26 mouse cellular contexts compared by ENCODE assay signal in the genomic region with DNA sequence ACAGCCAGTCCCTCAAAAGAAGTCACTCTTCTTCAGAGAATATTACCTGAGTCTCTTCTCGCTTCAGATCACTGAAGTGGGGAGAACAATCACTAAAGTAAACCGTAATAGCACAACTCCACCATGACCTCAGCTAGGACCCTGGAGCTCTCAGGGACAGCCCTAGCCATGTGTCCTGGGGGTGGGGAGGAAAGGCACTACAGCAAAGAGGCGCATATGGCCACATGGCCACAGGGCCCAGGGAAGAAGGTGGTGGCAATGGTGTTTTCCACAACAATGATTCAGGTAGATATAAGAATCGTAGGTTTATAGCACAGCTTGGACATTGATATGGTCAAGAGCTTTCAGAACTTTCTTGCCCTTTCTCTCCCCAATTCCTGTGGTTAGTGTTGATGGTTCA. TPM values are rescaled to one million over a fixed set of nuclear protein-coding genes. Genes with fewer than 3 reads are reported as not detected.
"Had no signal": no experiment of that assay in that cellular context is flagged by ENCODE, and none has a peak within 500 bp of the region (broad histone marks: within the 10 kb centered on the region; RNA-seq: fewer than 3 reads in every experiment).

No protein-coding gene starts in this region.

- H3K36me3 ChIP-seq: embryonic facial prominence, embryonic 10.5 days; embryonic facial prominence, embryonic 12.5 days; embryonic facial prominence, embryonic 13.5 days; embryonic facial prominence, embryonic 15.5 days; forebrain, embryonic 10.5 days; forebrain, embryonic 12.5 days; forebrain, embryonic 15.5 days had no signal

- H3K4me1 ChIP-seq: embryonic facial prominence, embryonic 15.5 days; forebrain, embryonic 12.5 days; forebrain, embryonic 13.5 days; forebrain, embryonic 15.5 days had no signal

- H3K27ac ChIP-seq: embryonic facial prominence, embryonic 10.5 days; embryonic facial prominence, embryonic 12.5 days; embryonic facial prominence, embryonic 13.5 days; embryonic facial prominence, embryonic 15.5 days; forebrain, embryonic 10.5 days; forebrain, embryonic 12.5 days; forebrain, embryonic 13.5 days; forebrain, embryonic 15.5 days; gastrocnemius, adult 2 months; heart, adult 2 months had no signal

- H3K9ac ChIP-seq: embryonic facial prominence, embryonic 12.5 days; embryonic facial prominence, embryonic 13.5 days; embryonic facial prominence, embryonic 15.5 days; forebrain, embryonic 12.5 days; forebrain, embryonic 13.5 days; forebrain, embryonic 15.5 days; forebrain, postnatal 0 days had no signal

- H3K9me3 ChIP-seq: embryonic facial prominence, embryonic 10.5 days; embryonic facial prominence, embryonic 12.5 days; embryonic facial prominence, embryonic 13.5 days; embryonic facial prominence, embryonic 15.5 days; forebrain, embryonic 10.5 days; forebrain, embryonic 12.5 days; forebrain, embryonic 13.5 days; forebrain, embryonic 15.5 days had no signal

- H3K4me3 ChIP-seq: embryonic facial prominence, embryonic 10.5 days; embryonic facial prominence, embryonic 12.5 days; embryonic facial prominence, embryonic 13.5 days; embryonic facial prominence, embryonic 15.5 days; erythroblast, embryonic 14.5 days; forebrain, embryonic 10.5 days; forebrain, embryonic 12.5 days; forebrain, embryonic 13.5 days; forebrain, embryonic 15.5 days; gastrocnemius, adult 2 months; heart, adult 2 months had no signal

- H3K27me3 ChIP-seq: embryonic facial prominence, embryonic 12.5 days; embryonic facial prominence, embryonic 13.5 days; embryonic facial prominence, embryonic 15.5 days; forebrain, embryonic 12.5 days; forebrain, embryonic 13.5 days; forebrain, embryonic 15.5 days had no signal

- DNase-seq: cerebellum, adult 9-10 months; cerebellum, adult 9-11 months; cerebellum, postnatal 10 days; cerebellum, postnatal 14 days; cerebellum, postnatal 25 days; cerebellum, postnatal 36 days; embryo, embryonic 11 days; forebrain, postnatal 0 days; gastrocnemius, adult 2 months; gastrocnemius, postnatal 10 days; gastrocnemius, postnatal 14 days; gastrocnemius, postnatal 25 days; gastrocnemius, postnatal 36 days; heart, adult 2 months had no signal

RNA-seq across cellular contexts. Expression of gene Stab2, which starts 57.0 kb away (rescaled TPM):
- total RNA-seq: common myeloid progenitor, adult 5-6 weeks; granulocyte monocyte progenitor cell, adult 5-6 weeks had no signal
- polyA plus RNA-seq: forebrain, embryonic 11.5 days; forebrain, embryonic 12.5 days had no signal
